Mouse (Mus musculus) thymus, postnatal 0 days (tissue): ENCODE data around the gene Slc38a6. TPM values are rescaled to one million over a fixed set of nuclear protein-coding genes. Genes with fewer than 3 reads are reported as not detected.

ENCODE experiments used
- DNase-seq: peaks from one replicate; pipeline ENCODE4 v3.0.0-alpha.2; 2015; ENCODE audit warnings: low spot score
- polyA plus RNA-seq: library from polyadenylated mRNA; unstranded; fragments of >200 nt; fragmentation: Nextera tagmentation; extraction: Ambion mirVana; gene quantifications from 2 replicates; pipeline ENCODE4 v1.2.1, GENCODE M21; 2015

Gene Slc38a6
- polyA plus RNA-seq, 1 experiment from 2014 or later: 9.3 TPM

- no peak for DNase-seq
Measured at GRCm38 (mm10) chr12:73383179-73383510, 96.6 kb downstream of the Slc38a6 start.

GRCm38 (mm10) chr12:73383861-73384260 is 97.3 kb downstream of the Slc38a6 start:
- peak; percentile 57 for DNase-seq

- DNase-seq: no peak
Measured at GRCm38 (mm10) chr12:73384747-73385146, 98.2 kb downstream of the Slc38a6 start.

GRCm38 (mm10) chr12:73392507-73392906 is 105.9 kb downstream of the Slc38a6 start:
- DNase-seq: no peak

- DNase-seq: no peak
Measured at GRCm38 (mm10) chr12:73393018-73393417, 106.4 kb downstream of the Slc38a6 start.

GRCm38 (mm10) chr12:73393881-73394291 is 107.3 kb downstream of the Slc38a6 start:
- no peak for DNase-seq

GRCm38 (mm10) chr12:73394571-73394970 is 108.0 kb downstream of the Slc38a6 start:
- no peak for DNase-seq

GRCm38 (mm10) chr12:73399426-73399825 is 112.8 kb downstream of the Slc38a6 start:
- DNase-seq: no peak

- DNase-seq: no peak
Measured at GRCm38 (mm10) chr12:73400481-73401025, 114.0 kb downstream of the Slc38a6 start.

GRCm38 (mm10) chr12:73401520-73402130 is 115.0 kb downstream of the Slc38a6 start:
- no peak for DNase-seq

- peak; percentile 65 for DNase-seq
Measured at GRCm38 (mm10) chr12:73402137-73402712, 115.6 kb downstream of the Slc38a6 start.

GRCm38 (mm10) chr12:73402851-73403665 is 116.5 kb downstream of the Slc38a6 start:
- DNase-seq: no peak

Other genes starting within 250 kb of the Slc38a6 start
- 11.2 and 13.3 TPM in 2 replicates for gene Six1, start 232.9 kb upstream of the Slc38a6 start, polyA plus RNA-seq
- 1.8 TPM in 2 replicates for gene Six4, start 173.3 kb upstream of the Slc38a6 start, polyA plus RNA-seq
- 37.2 and 37.5 TPM in 2 replicates for gene Mnat1, start 163.1 kb upstream of the Slc38a6 start, polyA plus RNA-seq
- gene Trmt5, start 69 bp upstream of the Slc38a6 start, polyA plus RNA-seq: 19.5 and 20.9 TPM in 2 replicates